Mouse (Mus musculus): Measurements from ENCODE around the gene Rabgap1l.

DNA sequence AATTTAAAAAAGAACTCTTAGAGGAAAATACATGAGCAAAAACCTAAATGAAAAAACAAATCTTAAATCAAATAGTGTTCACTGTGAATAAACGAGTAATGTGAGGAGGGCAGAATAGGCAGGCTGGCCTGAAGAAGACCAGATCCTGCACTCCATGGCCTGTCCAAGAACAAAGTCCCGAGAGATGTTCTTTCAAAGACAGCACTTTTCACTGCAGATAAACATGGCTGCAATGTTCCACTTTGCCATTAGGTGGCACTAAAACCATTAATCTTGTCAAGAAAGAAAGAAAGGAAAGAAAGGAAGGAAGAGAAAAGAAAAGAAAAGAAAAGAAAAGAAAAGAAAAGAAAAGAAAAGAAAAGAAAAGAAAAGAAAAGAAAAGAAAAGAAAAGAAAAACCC lies 49.8 kb downstream of the Rabgap1l start:
- TF ChIP-seq CTCF (IDR thresholded peaks at IDR 0.05; ENCODE audit: low read depth, low read length) (peak; percentile 54), POLR2A (IDR thresholded peaks at IDR 0.05; ENCODE audit: extremely low read depth, insufficient read depth, low read length) (no peak)
